Mouse (Mus musculus) limb, embryonic 10.5 days (tissue): ENCODE measurements around the gene Tspo2. TPM values are rescaled to one million over a fixed set of nuclear protein-coding genes. Genes with fewer than 3 reads are reported as not detected.

Experiments
- DNase-seq: peaks from one replicate; pipeline ENCODE4 v3.0.0-alpha.2; 2017; ENCODE audit warnings: low spot score
- H3K27ac ChIP-seq: fragments of 300-500 bp; sonication (generic); 2 replicates; pipeline ENCODE4 v1.5.1; 2016; ENCODE audit warnings: mild to moderate bottlenecking
- H3K27me3 ChIP-seq: fragments of 300-500 bp; sonication (generic); 2 replicates; pipeline ENCODE4 v1.6.1; 2016; ENCODE audit warnings: low read depth, mild to moderate bottlenecking; ENCODE audit not compliant: poor library complexity, severe bottlenecking
- H3K36me3 ChIP-seq: fragments of 300-500 bp; sonication (generic); 2 replicates; pipeline ENCODE4 v1.6.1; 2016; ENCODE audit warnings: mild to moderate bottlenecking, moderate library complexity
- H3K4me1 ChIP-seq: fragments of 300-500 bp; sonication (generic); 2 replicates; pipeline ENCODE4 v1.6.1; 2016
- H3K4me3 ChIP-seq: fragments of 300-500 bp; sonication (generic); 2 replicates; pipeline ENCODE4 v1.5.1; 2016; ENCODE audit warnings: mild to moderate bottlenecking, moderate library complexity
- H3K9me3 ChIP-seq: fragments of 300-500 bp; sonication (generic); replicated peaks from 2 replicates; pipeline ENCODE4 v1.6.1; 2016; ENCODE audit warnings: mild to moderate bottlenecking
- WGBS: fragments of 180-500 bp; shearing (Covaris S2); methylation state at CpG from one replicate; pipeline ENCODE4 v1.1.7; 2016; 5-methylcytosine and 5-hydroxymethylcytosine counted together
- polyA plus RNA-seq: library from polyadenylated mRNA; unstranded; fragments of >200 nt; fragmentation: Nextera tagmentation; extraction: Ambion mirVana; gene quantifications from 2 replicates; pipeline ENCODE4 v1.2.1, GENCODE M21; 2016

Gene Tspo2
- polyA plus RNA-seq, 1 experiment from 2014 or later: not detected

- Histone ChIP-seq H3K27ac (no peak overlapping the region), H3K9me3 (no peaks in the 10 kb centered on the region), H3K27me3 (peaks cover 23% of the 10 kb centered on the region), H3K36me3 (no peaks in the 10 kb centered on the region), H3K4me1 (peaks cover 10% of the 10 kb centered on the region), H3K4me3 (peak overlapping the region; percentile 36)
- 35% methylated on average over 22 of the region's 22 CpGs for whole genome bisulfite sequencing
- DNase-seq: no peak
Observed at GRCm38 (mm10) chr17:48466769-48467394, 15.6 kb upstream of the Tspo2 start.

- H3K27me3 ChIP-seq: peaks cover 23% of the 10 kb centered on the region
- no peak overlapping the region for H3K27ac ChIP-seq
- H3K9me3 ChIP-seq: no peaks in the 10 kb centered on the region
- WGBS: 95% methylated on average over 4 of the region's 4 CpGs
- DNase-seq: no peak
- no peak overlapping the region for H3K4me3 ChIP-seq
- H3K4me1 ChIP-seq: peaks cover 10% of the 10 kb centered on the region
- no peaks in the 10 kb centered on the region for H3K36me3 ChIP-seq
Observed at GRCm38 (mm10) chr17:48463391-48463790, 12.1 kb upstream of the Tspo2 start.

DNA sequence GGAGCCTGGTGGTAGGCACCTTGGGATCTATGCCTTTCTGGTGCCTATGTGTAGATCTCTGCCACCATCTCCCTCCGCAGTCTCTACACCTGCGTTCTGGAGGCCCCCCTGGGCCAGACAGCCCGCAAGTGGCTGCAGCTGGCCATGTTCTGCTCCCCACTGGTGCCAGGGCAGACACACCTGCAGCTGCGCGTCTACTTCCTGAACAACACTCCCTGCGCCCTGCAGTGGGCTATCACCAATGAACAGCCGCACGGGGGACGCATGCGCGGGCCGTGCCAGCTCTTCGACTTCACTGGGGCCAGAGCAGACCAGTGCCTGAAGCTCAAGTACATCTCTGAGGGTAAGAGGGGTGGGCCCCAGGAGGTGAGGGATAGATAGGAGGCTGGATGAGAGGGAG is 10.8 kb upstream of the Tspo2 start:
- Histone ChIP-seq H3K27me3 (peaks cover 19% of the 10 kb centered on the region), H3K36me3 (no peaks in the 10 kb centered on the region), H3K4me1 (peaks cover 6% of the 10 kb centered on the region), H3K4me3 (no peak overlapping the region), H3K9me3 (no peaks in the 10 kb centered on the region), H3K27ac (no peak overlapping the region)
- no peak for DNase-seq
- WGBS: 98% methylated on average over 13 of the region's 13 CpGs

GRCm38 (mm10) chr17:48457971-48458653 is 6.8 kb upstream of the Tspo2 start:
- DNase-seq: no peak
- Histone ChIP-seq H3K27me3 (no peaks in the 10 kb centered on the region; the same call in 1 of the 2 replicates), H3K4me1 (peaks cover 9% of the 10 kb centered on the region; the same call in 1 of the 2 replicates), H3K36me3 (no peaks in the 10 kb centered on the region), H3K27ac (no peak overlapping the region), H3K9me3 (no peaks in the 10 kb centered on the region), H3K4me3 (no peak overlapping the region)
- WGBS: 82% methylated on average over 13 of the region's 13 CpGs

DNA sequence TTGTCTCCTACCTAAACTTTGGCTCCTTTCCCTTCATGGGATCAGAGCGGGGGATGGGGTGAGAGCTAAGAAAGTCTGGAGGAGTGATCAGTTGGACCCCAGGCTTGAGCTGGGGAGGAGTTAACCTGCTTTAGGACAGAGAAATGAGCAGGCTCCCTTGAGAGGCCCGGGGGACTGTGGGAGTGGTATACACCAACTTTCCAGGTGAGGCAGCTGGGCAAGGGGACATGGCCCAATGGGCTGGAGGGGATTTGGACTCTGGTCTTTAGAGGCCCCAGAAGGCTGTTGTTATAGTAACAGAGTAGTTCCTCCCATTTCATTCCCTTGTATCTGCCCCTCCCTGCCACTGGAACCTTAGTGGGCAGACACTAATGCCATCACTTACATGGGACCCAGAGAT is 4.6 kb upstream of the Tspo2 start:
- Histone ChIP-seq H3K4me3 (no peak overlapping the region), H3K4me1 (peaks cover 9% of the 10 kb centered on the region; the same call in 1 of the 2 replicates), H3K36me3 (no peaks in the 10 kb centered on the region), H3K27me3 (peaks cover 3% of the 10 kb centered on the region; the same call in 1 of the 2 replicates), H3K9me3 (no peaks in the 10 kb centered on the region), H3K27ac (no peak overlapping the region)
- WGBS: 93% methylated on average over 2 of the region's 2 CpGs
- DNase-seq: no peak

DNA sequence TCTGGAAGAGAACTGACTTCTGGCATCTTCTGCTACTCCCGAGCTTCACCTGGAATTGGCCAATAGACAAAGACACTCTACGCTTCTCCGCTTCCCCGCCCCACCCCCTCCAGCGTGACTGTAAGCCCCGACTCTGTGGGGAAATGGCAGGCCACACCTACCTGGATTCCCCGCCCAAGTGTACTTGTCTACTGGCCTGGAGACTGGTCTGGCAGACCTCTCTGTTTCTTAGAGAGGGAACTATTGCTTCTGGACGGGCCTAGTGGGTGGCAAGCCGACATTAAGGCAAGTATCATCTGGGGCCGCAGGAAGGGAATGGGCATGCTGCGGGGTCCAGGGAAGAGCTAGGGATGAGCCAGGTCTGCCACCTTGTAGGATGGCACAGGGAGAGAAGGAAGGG is 3.4 kb upstream of the Tspo2 start, which contains the start of gene Unc5cl:
Gene Unc5cl, plus strand, starts transcription at position 214 of the 400 bp plus-strand sequence.
- no peak within 1 kb of the TSS for H3K4me3 ChIP-seq
- H3K36me3 ChIP-seq: no peaks in the 10 kb centered on the region
- no peak for DNase-seq
- no peaks in the 10 kb centered on the region for H3K9me3 ChIP-seq
- no peak within 1 kb of the TSS for H3K27ac ChIP-seq
- peaks cover 3% of the 10 kb centered on the region; the same call in 1 of the 2 replicates for H3K27me3 ChIP-seq
- WGBS: 62% methylated on average over 11 of the region's 11 CpGs
- peaks cover 9% of the 10 kb centered on the region; the same call in 1 of the 2 replicates for H3K4me1 ChIP-seq

DNA sequence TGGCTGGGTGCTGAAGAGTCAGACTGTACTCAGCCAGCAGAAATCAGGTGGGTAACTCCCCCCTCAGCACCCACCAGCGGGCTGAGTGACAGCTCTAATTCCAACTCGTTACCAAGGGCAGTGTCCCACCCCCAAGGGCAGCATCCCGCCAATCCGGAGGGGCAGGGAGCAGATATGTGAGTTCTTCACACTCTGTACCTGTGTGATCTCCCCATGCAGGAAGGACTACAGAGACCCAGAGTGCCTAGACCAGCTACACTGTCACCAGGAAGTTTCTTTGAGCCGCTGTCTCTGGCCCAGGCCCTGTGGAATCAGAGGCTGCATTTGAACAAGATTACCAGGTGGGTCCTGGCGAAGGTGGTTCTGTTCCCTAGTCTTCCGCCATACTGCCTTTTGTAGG is 2.9 kb upstream of the Tspo2 start:
- peaks cover 9% of the 10 kb centered on the region; the same call in 1 of the 2 replicates for H3K4me1 ChIP-seq
- H3K36me3 ChIP-seq: no peaks in the 10 kb centered on the region
- no peak overlapping the region for H3K4me3 ChIP-seq
- peaks cover 3% of the 10 kb centered on the region; the same call in 1 of the 2 replicates for H3K27me3 ChIP-seq
- no peak for DNase-seq
- no peak overlapping the region for H3K27ac ChIP-seq
- WGBS: 50% methylated on average over 7 of the region's 7 CpGs
- no peaks in the 10 kb centered on the region for H3K9me3 ChIP-seq

- Histone ChIP-seq H3K4me1 (peaks cover 9% of the 10 kb centered on the region; the same call in 1 of the 2 replicates), H3K27ac (no peak overlapping the region), H3K36me3 (no peaks in the 10 kb centered on the region), H3K27me3 (peaks cover 3% of the 10 kb centered on the region; the same call in 1 of the 2 replicates), H3K4me3 (no peak overlapping the region), H3K9me3 (no peaks in the 10 kb centered on the region)
- no peak for DNase-seq
- 74% methylated on average over 7 of the region's 7 CpGs for whole genome bisulfite sequencing
Observed at GRCm38 (mm10) chr17:48453489-48453888, 2.2 kb upstream of the Tspo2 start.

GRCm38 (mm10) chr17:48451753-48452444 is 577 bp upstream of the Tspo2 start:
- Histone ChIP-seq H3K9me3 (no peaks in the 10 kb centered on the region), H3K27ac (peak overlapping the region; percentile 4; the same call in 1 of the 2 replicates)
- WGBS: 79% methylated on average over 9 of the region's 9 CpGs

GRCm38 (mm10) chr17:48450666-48451352 is 513 bp downstream of the Tspo2 start:
- Histone ChIP-seq H3K27me3 (peaks cover 3% of the 10 kb centered on the region; the same call in 1 of the 2 replicates), H3K4me1 (peaks cover 7% of the 10 kb centered on the region; the same call in 1 of the 2 replicates), H3K36me3 (no peaks in the 10 kb centered on the region), H3K9me3 (no peaks in the 10 kb centered on the region), H3K4me3 (no peak overlapping the region), H3K27ac (no peak overlapping the region)
- WGBS: 86% methylated on average over 13 of the region's 13 CpGs
- no peak for DNase-seq

More at GRCm38 (mm10) chr17:48451753-48452444, 577 bp upstream of the Tspo2 start:
- Histone ChIP-seq H3K36me3 (no peaks in the 10 kb centered on the region), H3K27me3 (peaks cover 3% of the 10 kb centered on the region; the same call in 1 of the 2 replicates), H3K4me1 (peaks cover 9% of the 10 kb centered on the region; the same call in 1 of the 2 replicates), H3K4me3 (no peak overlapping the region)
- no peak for DNase-seq

GRCm38 (mm10) chr17:48447675-48448074 is 3.6 kb downstream of the Tspo2 start:
- 0 out of 2 replicates have a peak, but pooled peaks cover 3% of the 10 kb centered on the region for H3K27me3 ChIP-seq
- H3K27ac ChIP-seq: no peak overlapping the region
- 79% methylated on average over 8 of the region's 8 CpGs for WGBS
- no peak overlapping the region for H3K4me3 ChIP-seq
- 0 out of 2 replicates have a peak, but pooled peaks cover under 1% of the 10 kb centered on the region for H3K4me1 ChIP-seq
- H3K36me3 ChIP-seq: no peaks in the 10 kb centered on the region
- H3K9me3 ChIP-seq: no peaks in the 10 kb centered on the region
- DNase-seq: no peak

- Histone ChIP-seq H3K4me3 (no peak overlapping the region), H3K27me3 (no peaks in the 10 kb centered on the region), H3K36me3 (no peaks in the 10 kb centered on the region), H3K9me3 (no peaks in the 10 kb centered on the region), H3K27ac (no peak overlapping the region), H3K4me1 (0 out of 2 replicates have a peak, but pooled peaks cover 4% of the 10 kb centered on the region)
- WGBS: 85% methylated on average over 16 of the region's 16 CpGs
- no peak for DNase-seq
Observed at GRCm38 (mm10) chr17:48443542-48444145, 7.7 kb downstream of the Tspo2 start.
